Mouse (Mus musculus) ES-Bruce4 (cell line): ENCODE results near the gene Ankdd1b.

Experiments used
- CTCF ChIP-seq: IDR thresholded peaks from one replicate; pipeline ENCODE4 v1.8.1; 2011; ENCODE audit warnings: low read depth, low read length
- EP300 ChIP-seq: IDR thresholded peaks from 2 replicates; pipeline ENCODE4 v1.6.1; 2011; ENCODE audit warnings: low read depth, low read length; ENCODE audit not compliant: insufficient read depth
- POLR2A ChIP-seq: IDR thresholded peaks from one replicate; pipeline ENCODE4 v1.8.1; 2011; ENCODE audit warnings: low read length; ENCODE audit not compliant: insufficient read depth

GRCm38 (mm10) chr13:96470957-96471356 lies at the start of gene Ankdd1b:
- TF ChIP-seq CTCF, result no peak
- no peak for TF ChIP-seq POLR2A
- no peak for TF ChIP-seq EP300
